Mouse (Mus musculus) thymus, adult 2 months (tissue): ENCODE data around the gene Rgs8.

Experiments used
- CTCF ChIP-seq: fragments of 200-500 bp; IDR thresholded peaks from 2 replicates; pipeline ENCODE4 v1.5.1; 2012; ENCODE audit warnings: mild to moderate bottlenecking, control low read depth, low read length, moderate library complexity, borderline replicate concordance; ENCODE audit not compliant: control insufficient read depth, poor library complexity, insufficient read depth; ENCODE audit errors: extremely low read depth
- POLR2A ChIP-seq: fragments of 200-500 bp; IDR thresholded peaks from 2 replicates; pipeline ENCODE4 v1.6.1; 2012; ENCODE audit warnings: mild to moderate bottlenecking, low read length, control low read depth, moderate library complexity; ENCODE audit not compliant: control insufficient read depth, poor library complexity, insufficient read depth; ENCODE audit errors: extremely low read depth

GRCm38 (mm10) chr1:153708626-153709025 lies 55.8 kb downstream of the Rgs8 start:
- TF ChIP-seq POLR2A (no peak), CTCF (no peak)
